8 mouse cellular contexts compared by ENCODE assay signal in genomic region chr14:45878428-45878827, GRCm38 (mm10).
DNase-seq lines count a peak whose midpoint lies in the region; ATAC-seq and TF ChIP-seq lines count a peak whose summit lies in the region.

No protein-coding gene starts in this region.

- H3K36me3 ChIP-seq in heart, embryonic 10.5 days: no peaks in the 10 kb centered on the region
- H3K36me3 ChIP-seq in kidney, embryonic 15.5 days: no peaks in the 10 kb centered on the region
- no peaks in the 10 kb centered on the region for H3K36me3 ChIP-seq in liver, postnatal 0 days (replicated peaks; ENCODE audit: insufficient read depth, low read length)

- H3K9me3 ChIP-seq in heart, embryonic 10.5 days: no peaks in the 10 kb centered on the region
- no peaks in the 10 kb centered on the region for H3K9me3 ChIP-seq in kidney, embryonic 15.5 days (replicated peaks)
- H3K9me3 ChIP-seq in liver, postnatal 0 days (ENCODE audit: low read length): no peaks in the 10 kb centered on the region

- peak overlapping the region; percentile 45 for H3K4me2 ChIP-seq in kidney, embryonic 15.5 days
- no peak overlapping the region for H3K4me2 ChIP-seq in liver, postnatal 0 days (ENCODE audit: low read depth, low read length)

- H3K27me3 ChIP-seq in heart, embryonic 10.5 days (ENCODE audit: insufficient read depth, poor library complexity, severe bottlenecking): 0 out of 2 replicates have a peak, but pooled peaks cover 6% of the 10 kb centered on the region
- peaks cover 11% of the 10 kb centered on the region for H3K27me3 ChIP-seq in kidney, embryonic 15.5 days
- no peaks in the 10 kb centered on the region for H3K27me3 ChIP-seq in liver, postnatal 0 days (ENCODE audit: insufficient read depth, low read length)

- no peaks in the 10 kb centered on the region for H3K4me1 ChIP-seq in heart, embryonic 10.5 days
- no peaks in the 10 kb centered on the region for H3K4me1 ChIP-seq in kidney, embryonic 15.5 days
- H3K4me1 ChIP-seq in liver, postnatal 0 days (ENCODE audit: insufficient read depth): no peaks in the 10 kb centered on the region
- no peaks in the 10 kb centered on the region for H3K4me1 ChIP-seq in olfactory bulb, adult 2 months (ENCODE audit: control insufficient read depth, insufficient read depth, low read length)

- H3K4me3 ChIP-seq in heart, embryonic 10.5 days: peak overlapping the region; percentile 31; the same call in 1 of the 2 replicates
- no peak overlapping the region for H3K4me3 ChIP-seq in kidney, embryonic 15.5 days (replicated peaks)
- H3K4me3 ChIP-seq in liver, postnatal 0 days (ENCODE audit: low read depth, low read length): no peak overlapping the region
- H3K4me3 ChIP-seq in olfactory bulb, adult 2 months (ENCODE audit: insufficient read depth, low read depth, low read length): no peak overlapping the region

- H3K27ac ChIP-seq in heart, embryonic 10.5 days: no peak overlapping the region
- H3K27ac ChIP-seq in kidney, embryonic 15.5 days: no peak overlapping the region
- H3K27ac ChIP-seq in liver, postnatal 0 days (ENCODE audit: low read depth): no peak overlapping the region
- no peak overlapping the region for H3K27ac ChIP-seq in olfactory bulb, adult 2 months (ENCODE audit: insufficient read depth, low read depth, low read length)

- TF ChIP-seq EP300 in liver, postnatal 0 days (IDR thresholded peaks at IDR 0.05; ENCODE audit: low read depth): no peak

- no peak for TF ChIP-seq POLR2A in olfactory bulb, adult 2 months (IDR thresholded peaks at IDR 0.05; ENCODE audit: insufficient read depth, low read depth, low read length)

- 15% methylated on average over 9 of the region's 9 CpGs for WGBS in heart, embryonic 10.5 days
- WGBS in kidney, embryonic 15.5 days: 19% methylated on average over 9 of the region's 9 CpGs
- 16% methylated on average over 9 of the region's 9 CpGs for WGBS in liver, postnatal 0 days (ENCODE audit: insufficient replicate concordance)
- WGBS in olfactory bulb, adult 2 months: 14% methylated on average over 9 of the region's 9 CpGs

- ATAC-seq in kidney, embryonic 15.5 days (replicated peaks; ENCODE audit: low FRiP score): no peak
- ATAC-seq in liver, postnatal 0 days: no peak

- peak; percentile 7 for DNase-seq in ovary, postnatal 10 days (ENCODE audit: low spot score)
- no peak for DNase-seq in ovary, adult 18-20 months (ENCODE audit: low spot score)
- peak; percentile 75 for DNase-seq in embryo, embryonic 11 days
- DNase-seq in heart, embryonic 10.5 days (ENCODE audit: low spot score): peak; percentile 79
- peak; percentile 48 for DNase-seq in liver, postnatal 0 days
- no peak for DNase-seq in thymus, postnatal 14 days

- H3K9ac ChIP-seq in kidney, embryonic 15.5 days: no peak overlapping the region
- H3K9ac ChIP-seq in liver, postnatal 0 days (replicated peaks): no peak overlapping the region

- peak; percentile 79 for TF ChIP-seq CTCF in liver, postnatal 0 days (IDR thresholded peaks at IDR 0.05; ENCODE audit: low read depth)
- TF ChIP-seq CTCF in olfactory bulb, adult 2 months (IDR thresholded peaks at IDR 0.05; ENCODE audit: insufficient read depth, low read depth, low read length): peak; percentile 62; the same call in 1 of the 2 replicates

Comparison
In these comparisons a context has a peak if more than half of its experiments do, and no peak if none do; other contexts are left out.
1. DNase-seq: peak in ovary, postnatal 10 days (single experiment), embryo, embryonic 11 days (single experiment), heart, embryonic 10.5 days (single experiment) and liver, postnatal 0 days (single experiment); none in ovary, adult 18-20 months (single experiment) and thymus, postnatal 14 days (single experiment).